Mouse (Mus musculus) embryo, embryonic 11 days (tissue): ENCODE measurements at regions not wholly inside any gene's neighbourhood (a gene's known extent, or its start where the extent isn't known, plus 50 kb on each side); places are given as distances from the start of the nearest gene placed in this dataset.
"Not testable (repeated sequence)": the region's sequence is repeated elsewhere in the genome, so short reads cannot be mapped to it uniquely, and the experiment has no call there.

Experiments
- DNase-seq: peaks from one replicate; pipeline ENCODE4 v3.0.0-alpha.2; 2015

- DNase-seq: no peak
These were observed 55.3 kb downstream of the Adra2a start for GRCm38 (mm10) chr19:54099292-54099691.

DNA sequence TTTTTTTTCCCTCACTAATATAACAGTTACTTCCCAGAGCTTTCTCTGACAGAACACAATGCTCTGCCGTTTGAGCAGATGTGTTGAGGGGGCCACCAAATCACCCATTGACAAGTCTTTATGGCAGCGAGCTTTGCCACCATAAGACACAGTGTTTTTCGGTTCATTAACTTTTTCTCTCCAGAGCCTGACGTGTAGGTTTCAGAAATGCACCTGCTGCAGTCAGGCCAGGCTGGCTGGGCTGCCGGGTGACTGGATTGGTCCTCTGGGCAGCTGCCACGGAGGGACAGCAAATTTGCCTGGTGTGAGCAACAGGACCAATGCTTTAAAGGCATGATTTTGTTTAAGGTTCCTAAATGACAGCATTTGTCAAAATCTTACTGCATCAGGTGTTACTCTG is 55.8 kb downstream of the Adra2a start:
- DNase-seq: no peak

GRCm38 (mm10) chr19:54106571-54106970 is 62.6 kb downstream of the Adra2a start:
- no peak for DNase-seq

DNA sequence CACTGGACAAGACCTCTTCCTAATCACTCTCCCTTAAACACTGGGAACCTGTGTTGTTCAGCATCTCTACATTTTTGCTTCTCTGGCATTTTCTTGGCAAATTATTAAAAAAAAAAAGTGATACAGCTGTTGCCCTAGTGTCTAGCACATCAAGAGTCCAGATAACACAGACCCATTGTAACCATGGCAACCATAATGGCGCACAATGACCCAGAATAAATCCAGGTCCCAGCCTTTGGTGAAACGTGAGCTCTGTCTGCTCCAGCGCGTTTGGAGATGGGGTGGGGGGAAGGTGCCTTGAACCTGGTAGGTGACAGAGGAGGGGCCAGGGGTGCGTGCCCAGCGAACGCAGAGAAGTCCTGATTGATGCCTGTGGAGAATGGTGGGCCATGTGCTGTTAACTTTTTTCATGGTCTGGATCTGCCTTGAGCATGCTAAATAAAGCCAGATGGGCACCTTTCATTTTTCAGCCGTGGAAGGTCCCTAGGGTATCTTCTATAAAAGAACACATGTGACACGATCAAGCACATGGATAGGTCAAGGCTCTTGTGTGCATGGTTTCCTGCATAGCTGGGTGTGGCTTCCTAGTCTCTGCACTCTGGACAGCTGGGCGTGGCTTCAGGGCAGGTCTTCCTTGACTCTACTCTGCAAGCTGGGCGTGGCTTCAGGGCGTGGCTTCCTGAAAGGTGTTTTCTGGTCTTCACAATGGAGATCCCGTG is 63.3 kb downstream of the Adra2a start:
- DNase-seq: peak; percentile 38

DNA sequence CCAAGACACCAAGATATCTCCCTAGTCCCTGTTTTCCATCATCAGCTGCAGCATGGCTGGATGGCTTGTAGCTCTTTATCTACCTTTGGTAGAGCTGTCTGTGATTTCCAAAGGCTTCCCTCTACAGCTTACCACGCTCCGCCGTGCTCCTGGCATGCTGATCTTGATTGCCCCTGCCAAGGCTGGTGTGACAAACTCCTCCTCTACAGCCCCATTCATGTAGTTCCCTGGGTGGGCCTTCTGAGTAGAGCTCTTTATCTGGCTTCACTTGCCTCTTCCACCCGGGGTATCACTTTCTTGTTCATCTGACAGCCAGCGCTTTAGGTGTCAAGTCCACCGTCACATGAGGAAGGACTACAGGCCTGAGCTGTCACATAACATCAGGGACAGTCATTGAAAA is 66.1 kb downstream of the Adra2a start:
- DNase-seq: no peak

- no peak for DNase-seq
These were observed 68.7 kb downstream of the Adra2a start for GRCm38 (mm10) chr19:54112691-54113090.

DNA sequence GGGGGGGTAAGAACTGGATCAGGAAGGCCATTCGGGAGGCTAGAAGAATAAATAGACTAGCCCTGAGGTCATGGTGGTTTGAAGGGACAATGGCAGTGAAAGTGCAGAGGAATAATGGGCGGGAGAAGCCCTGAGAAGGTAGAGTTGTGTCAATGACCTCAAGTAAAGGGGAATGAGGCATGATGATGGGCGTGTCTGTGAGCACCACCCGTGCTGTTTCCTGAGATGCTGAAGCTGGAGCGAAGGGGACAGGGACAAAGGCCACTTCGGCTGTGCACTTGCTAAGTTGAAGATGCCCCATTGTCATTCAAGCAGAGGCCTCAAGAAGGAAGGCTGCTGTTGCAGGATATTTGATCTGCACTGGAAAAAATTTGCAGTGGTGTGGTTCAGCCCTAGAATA is 69.5 kb downstream of the Adra2a start:
- no peak for DNase-seq

DNA sequence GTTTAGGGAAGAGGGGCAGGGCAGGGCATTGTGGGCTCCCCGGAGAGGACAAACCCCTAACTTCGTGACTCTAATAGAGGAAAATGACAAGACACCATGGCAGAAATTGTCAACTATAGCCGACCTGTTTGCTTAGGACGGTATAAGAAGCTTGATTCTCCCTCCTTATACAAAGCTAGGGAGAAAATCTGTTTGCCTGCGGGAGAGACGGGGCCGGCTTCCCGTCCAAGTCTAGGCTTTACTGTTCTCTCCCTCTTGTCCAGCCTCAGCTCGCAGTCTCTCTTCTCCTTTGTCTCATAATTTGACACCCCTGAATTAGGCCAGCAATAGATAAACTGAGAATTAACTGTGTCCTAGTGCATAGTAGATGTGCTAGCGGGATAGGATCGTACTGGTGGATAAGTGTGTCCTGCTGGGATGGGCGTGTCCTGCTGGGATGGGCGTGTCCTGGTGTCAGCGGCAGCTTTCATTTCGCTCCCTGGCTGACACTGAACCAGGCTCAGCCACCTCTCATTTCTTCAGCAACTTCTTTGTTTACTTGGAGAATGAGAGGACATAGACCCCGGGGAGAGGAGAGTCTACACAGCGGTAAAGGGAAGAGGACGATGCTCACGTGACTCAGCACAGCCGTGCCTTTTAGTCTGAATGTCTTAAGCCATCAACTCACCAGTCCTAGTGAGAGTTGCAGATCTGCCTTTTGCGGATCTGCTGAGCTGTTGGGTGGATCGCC is 70.8 kb downstream of the Adra2a start:
- peak; percentile 74 for DNase-seq

DNA sequence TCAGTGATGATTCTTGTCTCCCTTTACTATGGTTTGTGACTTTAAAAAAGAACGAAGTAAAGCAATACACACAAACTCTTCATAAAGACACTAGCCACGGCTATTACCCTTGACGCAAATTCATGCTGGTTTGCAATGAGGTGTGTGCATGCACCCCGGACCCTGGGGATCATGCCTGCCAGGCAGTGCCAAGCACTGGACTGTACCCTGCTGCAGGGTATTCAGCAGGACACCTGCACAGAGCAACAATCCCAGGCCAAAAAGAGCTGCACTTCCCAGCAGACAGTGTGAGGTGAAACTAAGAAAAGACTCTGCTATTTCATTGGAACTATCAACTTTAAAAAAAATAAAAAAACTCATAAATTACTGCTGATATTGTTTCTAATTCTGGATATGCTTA is 71.4 kb downstream of the Adra2a start:
- DNase-seq: no peak

DNA sequence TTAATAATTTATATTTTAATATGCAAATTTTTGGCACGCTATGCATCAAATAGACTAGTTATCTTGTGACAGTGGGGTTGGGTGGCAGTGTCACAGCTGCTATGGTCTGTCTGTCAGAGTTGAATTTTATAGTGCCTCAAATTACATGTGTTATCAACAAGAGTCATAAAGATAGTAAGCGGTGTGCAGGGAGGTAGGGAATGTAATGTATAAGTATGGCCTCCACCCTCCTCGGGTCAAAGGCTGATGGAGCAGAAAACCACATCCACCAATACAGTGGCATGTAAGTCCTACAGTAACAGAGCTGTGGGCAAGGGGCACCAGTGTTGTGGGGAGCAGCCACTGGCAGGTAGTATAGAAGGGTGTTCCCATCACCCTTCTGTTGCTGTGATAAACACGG is 72.9 kb downstream of the Adra2a start:
- no peak for DNase-seq

DNA sequence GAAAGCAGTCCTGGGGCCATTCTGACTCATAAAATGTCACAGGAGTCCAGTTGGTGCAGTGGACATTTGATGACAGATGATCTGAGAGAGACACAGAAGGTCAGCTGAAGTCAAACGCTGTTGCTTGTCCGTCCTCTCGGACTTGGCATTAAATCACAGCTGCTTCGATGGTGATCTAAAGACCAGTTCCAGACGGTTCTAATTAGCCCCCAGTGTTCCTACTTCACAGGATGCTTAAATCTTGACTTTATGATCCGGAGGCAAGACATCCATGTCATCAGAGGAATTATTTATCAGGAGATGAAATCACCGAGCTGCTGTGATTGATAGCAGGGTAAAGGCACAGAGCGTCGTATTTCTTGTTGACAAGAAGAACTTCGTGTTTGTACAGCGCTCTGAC is 73.7 kb downstream of the Adra2a start:
- peak; percentile 44 for DNase-seq

- DNase-seq: no peak
These were observed 79.6 kb downstream of the Adra2a start for GRCm38 (mm10) chr19:54123586-54123985.

DNA sequence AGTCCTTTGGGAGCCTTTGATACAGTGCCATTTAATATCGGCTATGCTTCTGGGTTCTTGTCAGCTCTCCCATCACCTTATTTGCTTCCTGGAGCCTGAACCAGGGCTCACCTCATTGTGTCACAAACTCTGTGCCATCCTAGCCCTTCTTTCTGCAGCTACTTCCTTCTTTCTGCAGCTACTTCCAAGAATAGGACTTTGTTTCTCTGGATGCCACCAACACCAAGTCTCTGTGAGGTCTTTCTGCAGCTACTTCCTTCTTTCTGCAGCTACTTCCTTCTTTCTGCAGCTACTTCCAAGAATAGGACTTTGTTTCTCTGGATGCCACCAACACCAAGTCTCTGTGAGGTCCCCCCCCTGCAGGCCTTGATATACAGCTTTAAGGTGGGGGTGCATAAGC is 107.8 kb downstream of the Adra2a start:
- not testable (repeated sequence) for DNase-seq

- DNase-seq: no peak
These were observed 110.4 kb downstream of the Adra2a start for GRCm38 (mm10) chr19:54154400-54154799.

DNA sequence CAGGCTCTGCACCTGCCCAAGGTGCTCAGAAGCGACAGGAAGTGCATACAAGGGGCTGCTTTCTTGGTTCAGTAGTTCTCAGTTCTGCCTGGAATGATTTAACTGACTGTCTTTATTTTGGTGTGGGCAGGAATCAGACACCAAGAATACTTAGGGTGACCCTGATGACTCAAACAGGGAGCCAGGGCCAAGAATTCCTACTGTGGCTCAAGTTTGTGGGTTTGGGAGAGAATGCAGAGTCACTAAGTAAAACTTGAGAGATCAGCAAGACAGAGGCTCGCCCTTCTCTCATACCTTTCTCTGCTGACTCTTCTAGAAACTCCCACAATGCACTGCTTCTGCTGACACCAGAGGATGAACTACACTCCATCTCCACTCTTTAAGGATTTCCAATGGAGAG is 126.4 kb downstream of the Adra2a start:
- DNase-seq: no peak

- no peak for DNase-seq
These were observed 130.4 kb downstream of the Adra2a start for GRCm38 (mm10) chr19:54174090-54175055.

DNA sequence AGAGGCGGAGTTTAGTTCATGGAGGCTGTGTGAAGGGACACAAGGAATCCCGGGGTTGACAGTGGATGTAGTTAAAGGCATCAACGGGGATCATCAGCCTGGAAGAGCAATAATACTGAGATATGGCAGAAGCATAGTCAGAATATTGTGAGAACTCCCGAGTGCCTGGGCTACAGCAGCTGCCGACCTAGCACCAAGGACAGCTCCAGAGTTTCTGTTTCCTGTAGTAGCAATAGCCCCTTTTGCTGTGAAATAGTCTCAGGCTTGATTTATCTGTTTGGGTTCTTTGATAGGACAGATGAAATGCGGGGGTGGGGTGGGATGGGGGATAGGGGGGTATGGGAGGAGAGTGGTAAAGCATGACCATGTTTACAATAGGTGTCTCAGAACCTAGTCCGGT is 131.8 kb downstream of the Adra2a start:
- DNase-seq: peak; percentile 71

GRCm38 (mm10) chr19:54177491-54177890 is 133.5 kb downstream of the Adra2a start:
- DNase-seq: no peak

GRCm38 (mm10) chr19:54200407-54200806 is 156.5 kb downstream of the Adra2a start:
- no peak for DNase-seq

GRCm38 (mm10) chr19:54202456-54202855 is 158.5 kb downstream of the Adra2a start:
- DNase-seq: no peak

GRCm38 (mm10) chr19:54206819-54207218 is 162.9 kb downstream of the Adra2a start:
- DNase-seq: no peak

DNA sequence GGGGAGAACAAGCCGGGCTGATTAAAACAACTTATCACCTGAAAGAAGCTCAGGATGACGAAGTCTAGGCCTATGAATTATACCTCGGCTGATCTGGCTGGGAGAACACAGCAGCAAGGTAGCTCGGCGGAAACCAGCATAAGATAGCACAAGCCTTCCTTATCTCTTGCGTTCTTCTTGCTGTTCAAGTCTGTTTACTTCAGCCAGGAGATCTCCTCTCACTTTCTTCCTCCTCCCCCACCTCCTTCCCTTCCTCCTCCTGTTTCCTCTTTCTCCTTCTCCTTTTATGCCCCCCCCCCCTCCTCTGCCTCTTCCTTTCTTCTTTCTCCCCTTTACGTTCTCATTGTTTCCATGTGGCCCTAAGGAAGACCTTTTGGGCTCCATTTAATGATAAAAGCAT is 168.2 kb downstream of the Adra2a start:
- no peak for DNase-seq

DNA sequence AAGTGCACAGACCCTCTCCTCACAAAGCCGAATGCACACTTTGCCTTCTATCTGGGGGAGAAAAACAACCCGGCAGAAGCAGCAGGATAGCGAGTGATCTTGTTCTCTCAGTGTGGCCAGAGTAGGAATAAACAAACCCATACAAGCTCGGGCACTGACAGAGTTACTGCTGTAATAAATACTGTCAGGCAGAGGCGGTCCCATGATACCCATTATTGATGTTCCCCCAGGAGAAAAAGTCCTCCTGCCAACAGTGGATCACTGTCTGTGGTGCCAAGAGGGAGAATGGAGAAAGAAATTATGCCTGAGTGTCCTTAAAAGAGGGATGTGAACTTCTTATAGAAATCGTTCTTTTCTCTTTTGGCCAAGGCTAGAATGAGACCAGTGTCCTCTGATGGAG is 200.2 kb downstream of the Adra2a start:
- no peak for DNase-seq
